Mouse (Mus musculus): ENCODE measurements around the gene Naa16.

The Naa16 gene

DNA sequence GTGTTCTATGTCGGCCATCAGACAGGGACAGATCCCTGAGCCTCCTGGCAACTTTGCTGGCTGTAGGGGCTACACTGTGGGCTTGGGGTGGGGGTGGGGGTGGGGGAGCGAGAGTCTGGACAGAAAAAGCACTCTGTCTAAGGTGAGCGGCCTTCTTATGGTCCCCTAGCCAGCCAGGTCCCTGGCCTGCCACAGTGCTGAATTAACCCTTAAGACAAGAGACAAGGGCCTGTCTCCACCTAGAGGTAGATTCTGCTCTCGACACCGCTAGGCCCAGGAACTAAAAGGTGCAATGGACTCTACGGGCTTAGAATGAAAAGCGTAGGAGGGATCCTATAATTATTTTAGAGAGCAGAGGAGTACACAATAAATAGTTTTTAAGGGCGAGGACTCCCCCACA is 69.4 kb downstream of the Naa16 start:
- no peaks in the 10 kb centered on the region for H3K36me3 ChIP-seq (ENCODE audit: insufficient read depth, low read length)
- no peaks in the 10 kb centered on the region for H3K4me1 ChIP-seq (replicated peaks; ENCODE audit: low read depth, low read length)
- H3K4me3 ChIP-seq (replicated peaks; ENCODE audit: low read length) = no peak overlapping the region
- TF ChIP-seq CTCF (conservative IDR thresholded peaks at IDR 0.05; ENCODE audit: low read length) (peak; percentile 42), NANOG (IDR thresholded peaks at IDR 0.05; ENCODE audit: borderline replicate concordance, low read length) (no peak)
- H3K9me3 ChIP-seq (ENCODE audit: low read length) = no peaks in the 10 kb centered on the region
- H3K27me3 ChIP-seq (ENCODE audit: insufficient read depth, low read length) = no peaks in the 10 kb centered on the region

DNA sequence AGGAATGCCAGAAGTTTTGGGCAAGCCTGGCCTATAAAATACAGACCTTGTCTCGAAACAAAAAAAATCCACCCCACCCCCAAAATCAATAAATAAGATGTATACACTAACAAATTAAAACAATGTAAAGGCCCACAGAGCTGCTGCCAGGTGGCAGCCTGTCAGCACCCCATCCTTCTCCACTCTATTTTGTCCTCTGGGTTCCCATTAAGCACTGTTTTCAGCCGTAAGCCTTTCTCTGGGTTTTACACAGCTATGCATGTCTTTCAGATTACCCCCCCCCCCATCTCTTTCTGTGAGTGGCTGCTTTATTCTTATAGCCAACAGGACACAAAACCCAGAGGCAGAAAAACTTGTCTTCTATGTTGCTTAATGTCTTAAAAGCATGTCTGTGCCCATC is 73.0 kb downstream of the Naa16 start:
- Histone ChIP-seq H3K4me1 (replicated peaks; ENCODE audit: low read depth, low read length) (no peaks in the 10 kb centered on the region), H3K36me3 (ENCODE audit: insufficient read depth, low read length) (no peaks in the 10 kb centered on the region), H3K9me3 (ENCODE audit: low read length) (0 out of 2 replicates have a peak, but pooled peaks cover 3% of the 10 kb centered on the region), H3K27me3 (ENCODE audit: insufficient read depth, low read length) (no peaks in the 10 kb centered on the region), H3K4me3 (replicated peaks; ENCODE audit: low read length) (no peak overlapping the region)
- no peak for TF ChIP-seq POU5F1 (IDR thresholded peaks at IDR 0.05; ENCODE audit: borderline replicate concordance, low read length)
- TF ChIP-seq NANOG (IDR thresholded peaks at IDR 0.05; ENCODE audit: borderline replicate concordance, low read length) = no peak
- no peak for TF ChIP-seq CTCF (conservative IDR thresholded peaks at IDR 0.05; ENCODE audit: low read length)

DNA sequence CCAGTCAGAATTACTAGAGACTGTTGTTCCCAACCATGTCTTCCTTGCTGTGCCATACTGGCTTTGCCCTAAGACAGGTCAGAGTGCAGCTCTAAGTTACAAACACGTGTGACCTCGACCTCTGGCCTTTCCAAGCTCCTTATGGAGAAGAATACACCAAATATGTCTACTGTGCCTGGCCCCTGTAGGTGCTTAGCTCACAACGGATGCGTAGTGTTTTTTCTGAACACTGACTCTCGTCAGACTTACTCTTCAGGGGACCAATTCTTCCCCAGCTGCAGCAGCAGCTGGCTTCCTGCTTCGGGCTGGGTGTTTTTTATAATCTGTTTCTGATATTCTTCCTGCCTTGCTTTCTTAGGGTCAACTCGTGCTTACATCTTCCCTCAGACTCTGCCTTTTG is 74.7 kb downstream of the Naa16 start:
- Histone ChIP-seq H3K4me3 (replicated peaks; ENCODE audit: low read length) (no peak overlapping the region), H3K36me3 (ENCODE audit: insufficient read depth, low read length) (no peaks in the 10 kb centered on the region), H3K9me3 (ENCODE audit: low read length) (0 out of 2 replicates have a peak, but pooled peaks cover 3% of the 10 kb centered on the region), H3K27me3 (ENCODE audit: insufficient read depth, low read length) (no peaks in the 10 kb centered on the region), H3K4me1 (replicated peaks; ENCODE audit: low read depth, low read length) (no peaks in the 10 kb centered on the region)
- TF ChIP-seq POU5F1 (IDR thresholded peaks at IDR 0.05; ENCODE audit: borderline replicate concordance, low read length) = no peak

DNA sequence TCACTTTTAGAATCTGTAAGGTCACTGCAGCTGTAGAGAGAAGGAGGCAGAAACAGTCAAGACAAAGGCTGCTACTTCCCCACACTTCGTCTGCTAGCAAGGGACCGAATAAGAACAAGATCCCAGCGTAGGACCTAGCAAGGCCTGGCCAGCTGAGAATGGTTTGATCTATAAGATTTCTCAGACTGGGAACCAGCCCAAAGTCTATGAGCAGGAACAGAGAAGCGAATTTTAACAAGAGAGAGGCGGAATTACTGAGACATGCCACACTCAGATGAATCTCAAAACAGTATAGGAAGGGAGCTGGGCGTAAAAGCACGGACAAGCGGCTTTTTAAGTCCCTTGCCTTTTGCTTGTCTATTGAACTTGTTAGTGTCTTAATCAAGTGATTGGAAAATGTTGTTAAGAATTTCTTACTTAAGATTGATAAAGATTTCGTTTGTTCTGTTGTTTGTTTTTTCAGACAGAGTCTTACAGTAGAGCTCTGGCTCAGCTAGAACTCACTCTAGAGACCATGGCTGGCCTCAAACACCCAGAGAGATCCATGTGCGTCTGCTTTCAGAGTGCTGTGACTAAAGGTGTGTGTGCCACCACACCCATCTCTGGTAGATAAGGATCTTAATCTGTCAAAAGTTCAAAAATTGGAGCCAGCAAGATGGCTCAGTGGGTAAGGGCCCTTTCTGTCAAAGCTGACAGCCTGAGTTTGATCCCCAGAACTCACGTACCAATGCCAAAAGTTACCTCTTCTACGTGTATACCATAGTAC is 76.2 kb downstream of the Naa16 start:
- Histone ChIP-seq H3K4me1 (replicated peaks; ENCODE audit: low read depth, low read length) (no peaks in the 10 kb centered on the region), H3K4me3 (replicated peaks; ENCODE audit: low read length) (no peak overlapping the region), H3K27me3 (ENCODE audit: insufficient read depth, low read length) (no peaks in the 10 kb centered on the region), H3K36me3 (ENCODE audit: insufficient read depth, low read length) (no peaks in the 10 kb centered on the region), H3K9me3 (ENCODE audit: low read length) (0 out of 2 replicates have a peak, but pooled peaks cover 3% of the 10 kb centered on the region)
- TF ChIP-seq NANOG (IDR thresholded peaks at IDR 0.05; ENCODE audit: borderline replicate concordance, low read length) (no peak), CTCF (conservative IDR thresholded peaks at IDR 0.05; ENCODE audit: low read length) (no peak), POU5F1 (IDR thresholded peaks at IDR 0.05; ENCODE audit: borderline replicate concordance, low read length) (no peak)

DNA sequence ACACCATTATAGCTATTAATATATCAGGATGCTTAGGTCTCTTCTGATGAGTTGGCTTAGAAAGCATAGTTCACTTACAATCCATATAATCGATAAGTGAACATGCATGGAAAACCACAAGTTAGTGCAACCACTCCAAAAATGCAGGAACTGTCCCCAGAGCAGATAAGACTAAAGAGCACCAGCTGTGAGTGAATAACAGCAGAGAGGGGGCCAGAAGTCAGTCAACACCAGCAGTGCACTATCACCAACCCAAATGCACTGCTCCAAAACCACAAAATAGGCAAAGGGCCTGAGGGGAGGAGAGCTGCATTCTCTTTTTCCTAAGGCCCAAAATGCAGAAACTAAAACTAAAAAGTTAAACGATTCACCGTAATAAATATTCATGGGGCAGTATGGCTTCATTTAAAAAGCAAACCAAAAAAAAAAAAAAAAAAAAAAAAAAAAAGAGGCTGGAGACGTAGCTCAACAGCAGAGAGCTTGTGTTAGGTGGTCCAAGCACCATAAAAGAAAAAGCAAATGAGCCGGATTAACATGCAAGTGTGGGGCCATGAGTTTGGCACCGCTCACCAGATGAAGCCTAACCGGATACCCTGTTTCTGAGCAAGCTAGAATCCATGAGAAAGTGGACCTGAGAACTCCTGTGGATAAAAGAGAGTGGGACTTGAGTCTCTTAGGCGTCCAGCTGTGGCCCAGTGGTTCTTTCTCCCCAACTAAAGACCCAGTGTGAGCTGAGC is 77.0 kb downstream of the Naa16 start:
- H3K36me3 ChIP-seq (ENCODE audit: insufficient read depth, low read length) = no peaks in the 10 kb centered on the region
- H3K4me1 ChIP-seq (replicated peaks; ENCODE audit: low read depth, low read length) = no peaks in the 10 kb centered on the region
- H3K4me3 ChIP-seq (replicated peaks; ENCODE audit: low read length) = no peak overlapping the region
- no peaks in the 10 kb centered on the region for H3K27me3 ChIP-seq (ENCODE audit: insufficient read depth, low read length)
- 0 out of 2 replicates have a peak, but pooled peaks cover 3% of the 10 kb centered on the region for H3K9me3 ChIP-seq (ENCODE audit: low read length)
- TF ChIP-seq POU5F1 (IDR thresholded peaks at IDR 0.05; ENCODE audit: borderline replicate concordance, low read length) (no peak), CTCF (conservative IDR thresholded peaks at IDR 0.05; ENCODE audit: low read length) (no peak), NANOG (IDR thresholded peaks at IDR 0.05; ENCODE audit: borderline replicate concordance, low read length) (no peak)

DNA sequence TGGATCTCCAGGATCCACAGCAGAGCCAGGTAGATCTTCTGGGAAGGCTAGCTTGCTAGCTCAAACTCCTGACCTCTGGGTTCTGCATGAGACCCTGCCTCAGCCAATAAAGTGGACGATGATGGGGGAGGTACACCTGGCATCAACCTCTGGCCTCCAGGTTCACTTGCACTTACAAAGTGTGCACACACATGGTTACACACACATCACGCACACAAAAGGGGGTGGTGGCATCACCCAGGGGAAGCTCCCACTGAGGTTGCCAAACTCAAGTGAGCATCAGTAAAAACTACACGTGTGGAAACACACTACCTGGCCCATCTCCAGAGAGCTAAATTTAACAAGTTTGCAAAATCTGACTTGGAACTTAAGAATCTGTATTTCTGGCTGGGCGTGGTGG is 77.9 kb downstream of the Naa16 start:
- no peak overlapping the region for H3K4me3 ChIP-seq (replicated peaks; ENCODE audit: low read length)
- no peaks in the 10 kb centered on the region for H3K36me3 ChIP-seq (ENCODE audit: insufficient read depth, low read length)
- 0 out of 2 replicates have a peak, but pooled peaks cover 3% of the 10 kb centered on the region for H3K9me3 ChIP-seq (ENCODE audit: low read length)
- H3K27me3 ChIP-seq (ENCODE audit: insufficient read depth, low read length) = no peaks in the 10 kb centered on the region
- no peaks in the 10 kb centered on the region for H3K4me1 ChIP-seq (replicated peaks; ENCODE audit: low read depth, low read length)
- TF ChIP-seq POU5F1 (IDR thresholded peaks at IDR 0.05; ENCODE audit: borderline replicate concordance, low read length) (no peak), NANOG (IDR thresholded peaks at IDR 0.05; ENCODE audit: borderline replicate concordance, low read length) (no peak), CTCF (conservative IDR thresholded peaks at IDR 0.05; ENCODE audit: low read length) (no peak)

DNA sequence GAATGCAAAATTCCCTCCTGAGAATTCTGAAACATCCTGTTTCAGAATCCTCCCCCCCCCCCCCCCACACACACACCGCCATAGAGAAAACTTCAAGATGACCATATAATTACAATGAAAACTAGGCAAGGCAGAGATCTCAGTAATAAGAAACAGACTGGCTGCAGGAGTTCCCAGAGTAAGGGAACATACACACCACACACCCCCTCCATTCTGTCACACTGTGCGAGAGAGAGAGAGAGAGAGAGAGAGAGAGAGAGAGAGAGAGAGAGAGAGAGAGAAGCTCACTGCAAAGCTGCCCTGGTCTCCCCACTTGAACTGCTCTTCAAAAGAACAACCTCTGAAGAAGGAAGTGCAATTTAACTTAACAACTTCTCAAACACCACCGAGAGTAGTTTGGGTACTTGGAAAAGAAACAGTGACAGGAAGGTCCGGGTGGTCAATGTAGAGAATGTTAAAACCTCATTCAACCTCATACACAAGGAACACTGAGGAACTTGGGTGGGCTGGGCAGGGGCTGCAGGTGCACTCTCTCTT is 78.6 kb downstream of the Naa16 start:
- TF ChIP-seq POU5F1 (IDR thresholded peaks at IDR 0.05; ENCODE audit: borderline replicate concordance, low read length) = no peak
- no peak for TF ChIP-seq NANOG (IDR thresholded peaks at IDR 0.05; ENCODE audit: borderline replicate concordance, low read length)
- no peak for TF ChIP-seq CTCF (conservative IDR thresholded peaks at IDR 0.05; ENCODE audit: low read length)
- Histone ChIP-seq H3K4me1 (replicated peaks; ENCODE audit: low read depth, low read length) (no peaks in the 10 kb centered on the region), H3K36me3 (ENCODE audit: insufficient read depth, low read length) (no peaks in the 10 kb centered on the region), H3K27me3 (ENCODE audit: insufficient read depth, low read length) (no peaks in the 10 kb centered on the region), H3K4me3 (replicated peaks; ENCODE audit: low read length) (no peak overlapping the region), H3K9me3 (ENCODE audit: low read length) (0 out of 2 replicates have a peak, but pooled peaks cover 3% of the 10 kb centered on the region)

DNA sequence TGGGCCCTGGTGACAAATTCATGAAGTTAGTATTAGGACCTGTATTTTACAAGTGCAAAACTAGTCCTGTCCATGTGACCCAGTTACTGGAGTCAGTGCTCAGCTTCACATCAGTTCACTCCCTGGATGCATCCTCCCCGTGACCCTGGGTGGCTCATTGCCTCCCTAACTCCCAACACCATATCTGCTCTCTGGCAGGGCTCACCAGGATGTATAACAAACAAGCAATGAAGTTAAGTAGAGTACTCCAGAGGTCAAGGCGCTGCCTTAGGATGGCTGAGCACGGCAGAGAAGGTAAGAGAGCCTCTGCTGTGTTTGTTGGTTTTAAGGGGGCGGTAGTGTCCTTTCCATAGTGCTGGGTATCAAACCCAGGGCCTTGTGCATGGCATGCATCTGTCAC is 81.5 kb downstream of the Naa16 start:
- Histone ChIP-seq H3K9me3 (ENCODE audit: low read length) (peaks cover 23% of the 10 kb centered on the region), H3K4me3 (replicated peaks; ENCODE audit: low read length) (no peak overlapping the region), H3K4me1 (replicated peaks; ENCODE audit: low read depth, low read length) (no peaks in the 10 kb centered on the region), H3K36me3 (ENCODE audit: insufficient read depth, low read length) (no peaks in the 10 kb centered on the region), H3K27me3 (ENCODE audit: insufficient read depth, low read length) (peaks cover 4% of the 10 kb centered on the region; the same call in 1 of the 2 replicates)
- TF ChIP-seq POU5F1 (IDR thresholded peaks at IDR 0.05; ENCODE audit: borderline replicate concordance, low read length) = no peak

All from E14TG2a.4 (cell line).